Mouse (Mus musculus): ENCODE results near the gene Sf3a2.
A peak's percentile ranks its signal among the peaks of the same experiment; 100 is the strongest.
"Not testable (repeated sequence)": the region's sequence is repeated elsewhere in the genome, so short reads cannot be mapped to it uniquely, and the experiment has no call there.

The Sf3a2 gene

DNA sequence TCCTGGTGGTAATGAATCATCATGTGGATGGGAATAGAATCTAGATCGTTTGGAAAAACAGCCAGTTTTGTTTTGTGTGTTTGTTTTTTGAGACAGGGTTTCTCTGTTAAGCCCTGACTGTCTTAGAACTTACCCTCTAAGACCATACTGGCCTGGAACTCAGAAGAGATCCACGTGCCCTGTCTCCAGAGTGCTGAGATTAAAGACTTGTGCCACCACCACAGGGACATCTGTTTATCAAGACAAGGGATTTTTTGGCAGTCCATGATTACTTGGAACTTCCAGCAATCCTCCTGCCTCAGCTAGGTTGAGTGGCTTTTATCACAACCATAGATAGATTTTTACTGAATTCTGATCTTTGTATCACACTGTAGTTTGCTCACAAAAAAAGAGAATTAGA, 26.8 kb downstream of the Sf3a2 start:
- no peak for DNase-seq (ENCODE audit: low spot score)

DNA sequence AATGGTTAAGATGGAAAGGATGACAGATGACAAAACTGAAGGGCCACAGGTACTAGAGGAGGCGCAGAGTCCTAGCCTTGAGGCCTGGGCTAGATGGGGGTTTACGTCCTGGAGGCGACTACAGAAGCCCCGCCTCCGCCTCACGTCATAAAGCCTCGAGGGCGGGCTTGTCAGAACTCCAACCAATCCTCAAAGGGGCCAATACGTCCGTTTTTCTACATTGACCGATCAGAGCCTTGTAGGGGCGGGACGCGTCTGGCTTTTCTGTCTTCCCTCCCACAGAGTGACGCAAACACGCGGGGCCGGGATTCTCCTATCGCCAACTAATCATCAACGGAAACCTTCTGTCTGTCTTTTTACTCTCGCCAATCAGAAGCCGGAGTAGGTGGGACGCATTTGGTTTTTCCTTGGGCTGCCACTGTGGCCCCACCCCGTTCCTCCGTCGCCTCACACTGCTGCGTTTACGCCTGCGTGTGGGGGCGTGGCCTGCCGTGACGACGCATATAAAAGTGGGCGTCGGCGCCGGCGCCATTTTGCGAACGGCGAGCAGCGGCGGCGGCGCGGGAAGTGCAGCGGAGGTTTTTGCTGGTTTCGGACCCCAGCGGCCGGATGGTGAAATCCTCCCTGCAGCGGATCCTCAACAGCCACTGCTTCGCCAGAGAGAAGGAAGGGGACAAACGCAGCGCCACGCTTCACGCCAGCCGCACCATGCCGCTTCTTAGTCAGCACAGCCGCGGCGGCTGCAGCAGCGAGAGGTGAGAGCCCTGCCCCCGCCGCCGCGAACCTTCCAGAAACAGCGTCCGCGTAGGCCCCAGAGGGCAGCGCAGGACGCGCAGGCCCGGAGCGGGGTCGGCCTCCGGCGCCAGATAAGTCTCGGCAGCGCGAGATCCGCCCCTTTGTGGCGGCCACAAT, 28.4 kb downstream of the Sf3a2 start, which contains the start of gene Oaz1:
TSS of gene Oaz1 (plus strand) at position 506 of the 912 bp plus-strand sequence.
- peak; percentile 98 for DNase-seq (ENCODE audit: low spot score)

DNA sequence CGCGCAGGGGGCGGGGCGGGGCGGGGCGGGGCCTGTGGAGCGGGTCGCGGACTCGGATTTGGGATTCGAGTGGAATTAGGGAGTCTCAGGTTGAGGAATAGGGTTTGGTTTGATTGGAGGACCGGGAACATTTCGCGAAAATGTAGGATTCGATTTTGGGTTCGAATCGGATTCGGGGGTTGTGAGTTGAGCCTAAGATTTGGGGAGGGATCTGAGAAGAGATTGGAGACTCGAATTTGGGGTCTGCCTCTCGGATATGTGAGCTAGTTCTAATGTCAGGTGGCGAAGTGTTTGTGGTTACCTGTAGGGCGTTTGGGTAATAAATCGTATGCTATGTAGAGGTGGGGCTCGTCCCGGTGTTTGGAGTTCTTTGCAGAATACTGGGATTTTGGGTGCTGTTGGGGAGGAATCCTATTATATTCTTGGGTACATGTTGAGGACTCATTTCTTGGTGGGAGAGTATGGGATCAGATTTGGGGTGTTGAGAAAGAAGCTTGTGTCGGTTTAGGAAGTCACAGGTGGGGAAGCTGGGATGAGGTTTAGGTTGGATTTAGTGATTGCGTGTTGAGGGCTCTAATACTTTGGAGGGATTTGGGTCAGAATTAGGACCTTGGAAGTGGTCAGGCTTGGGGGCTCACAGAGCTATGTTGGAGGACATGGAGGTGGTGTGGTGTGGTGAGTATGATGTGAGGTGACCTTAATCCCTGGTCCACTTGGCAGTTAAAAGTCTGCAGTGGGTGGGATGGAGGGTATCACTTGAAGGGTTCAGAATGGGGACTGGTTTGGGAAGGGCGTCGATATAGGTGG, 29.3 kb downstream of the Sf3a2 start:
- DNase-seq (ENCODE audit: low spot score): no peak

DNA sequence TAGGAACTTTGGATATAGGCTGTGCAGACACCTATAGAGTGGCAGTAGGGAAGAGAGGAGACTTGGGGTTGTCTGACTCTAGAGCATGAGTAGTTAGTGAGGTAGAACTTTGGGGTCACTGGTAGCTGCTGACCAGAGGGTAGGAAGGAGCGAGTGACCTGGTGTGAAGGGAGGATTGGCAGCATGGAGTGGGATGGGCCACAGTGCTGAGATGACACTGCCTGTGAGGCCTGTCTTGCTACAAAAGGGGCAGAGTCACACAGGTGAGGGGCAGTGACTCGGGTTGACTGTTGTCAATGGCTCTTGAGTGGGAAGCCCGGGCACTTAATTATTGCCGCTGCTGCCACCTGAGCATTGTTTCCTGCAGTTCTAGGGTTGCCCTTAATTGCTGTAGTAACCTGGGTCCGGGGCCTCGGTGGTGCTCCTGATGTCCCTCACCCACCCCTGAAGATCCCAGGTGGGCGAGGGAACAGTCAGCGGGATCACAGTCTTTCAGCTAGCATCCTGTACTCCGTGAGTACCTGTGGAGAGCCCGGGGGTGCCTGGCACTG, 29.9 kb downstream of the Sf3a2 start:
- DNase-seq (ENCODE audit: low spot score): no peak

DNA sequence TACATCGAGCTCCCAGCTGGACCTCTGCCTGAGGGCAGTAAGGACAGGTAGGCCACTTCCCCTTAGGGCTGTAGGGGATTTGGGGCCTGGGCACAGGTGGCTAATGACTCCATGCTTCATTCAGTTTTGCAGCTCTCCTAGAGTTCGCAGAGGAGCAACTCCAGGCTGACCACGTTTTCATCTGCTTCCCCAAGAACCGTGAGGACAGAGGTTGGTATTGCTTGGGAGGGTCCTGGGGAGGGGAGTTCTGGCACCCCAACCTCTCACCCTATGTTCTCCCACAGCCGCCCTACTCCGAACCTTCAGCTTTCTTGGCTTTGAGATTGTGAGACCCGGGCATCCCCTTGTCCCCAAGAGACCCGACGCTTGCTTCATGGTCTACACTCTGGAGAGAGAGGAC, 30.6 kb downstream of the Sf3a2 start:
- not testable (repeated sequence) for DNase-seq (ENCODE audit: low spot score)

DNA sequence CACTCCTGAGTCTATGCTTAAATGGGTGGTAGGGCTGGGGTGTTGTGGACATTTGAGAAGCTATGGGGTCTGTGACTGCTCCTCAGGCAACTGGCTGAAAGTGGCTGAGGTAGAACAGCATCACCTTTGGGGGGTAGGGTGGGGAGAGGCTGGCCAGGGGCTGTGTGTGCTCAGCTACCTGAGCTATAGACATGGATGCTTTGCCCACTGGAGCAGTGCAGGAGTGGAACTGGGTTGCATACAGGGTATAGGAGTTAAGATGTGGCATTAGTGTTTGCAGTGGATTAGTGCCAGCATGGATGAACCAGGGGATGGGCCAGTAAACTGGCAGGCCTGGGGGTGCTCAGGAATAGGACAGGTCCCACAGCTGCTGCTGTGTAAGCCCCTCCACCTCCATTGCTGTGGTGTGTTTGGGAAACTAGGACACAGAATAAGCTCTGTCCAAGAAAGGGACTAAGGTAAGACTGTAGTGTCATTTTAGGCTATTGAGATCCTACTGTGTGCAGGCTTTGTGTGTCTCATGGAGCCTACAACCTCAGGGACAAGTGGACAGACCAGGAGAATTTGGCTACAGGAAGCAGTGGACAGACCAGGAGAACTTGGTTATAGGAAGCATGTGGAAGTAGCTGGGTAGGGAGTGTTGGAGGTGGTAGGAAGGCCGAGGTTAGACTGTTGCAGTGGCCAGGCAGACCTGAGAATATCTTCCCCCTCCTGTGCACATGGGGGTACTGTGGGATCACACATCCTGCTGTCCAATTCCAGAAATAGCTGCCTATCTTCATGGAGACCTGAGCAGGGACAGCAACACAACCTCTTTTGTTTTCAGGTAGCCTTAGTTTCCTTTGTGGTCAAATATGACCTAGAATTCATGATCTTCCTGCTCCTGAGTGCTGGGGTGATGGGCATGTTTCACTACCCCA, 31.6 kb downstream of the Sf3a2 start:
- DNase-seq (ENCODE audit: low spot score): no peak

DNA sequence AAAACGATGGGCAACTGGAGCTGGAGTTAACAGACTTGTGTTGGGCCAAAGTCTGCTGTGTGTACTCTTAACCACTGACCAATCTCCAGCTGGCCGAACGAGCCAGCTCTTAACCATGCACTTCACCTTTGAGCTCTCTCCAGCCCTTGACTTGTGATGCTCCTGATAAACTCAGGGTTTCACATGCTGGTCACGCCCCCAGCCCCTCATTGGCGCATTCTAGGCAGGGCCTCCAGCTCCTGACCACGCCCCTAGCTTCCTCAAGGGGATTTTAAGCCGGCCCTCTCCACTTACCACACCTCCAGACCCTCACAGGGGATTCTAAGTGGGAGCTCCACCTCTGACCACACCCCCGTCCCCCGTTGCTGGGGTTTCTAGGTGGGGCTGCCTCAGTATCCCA, 33.1 kb downstream of the Sf3a2 start:
- peak; percentile 60 for DNase-seq (ENCODE audit: low spot score)

DNA sequence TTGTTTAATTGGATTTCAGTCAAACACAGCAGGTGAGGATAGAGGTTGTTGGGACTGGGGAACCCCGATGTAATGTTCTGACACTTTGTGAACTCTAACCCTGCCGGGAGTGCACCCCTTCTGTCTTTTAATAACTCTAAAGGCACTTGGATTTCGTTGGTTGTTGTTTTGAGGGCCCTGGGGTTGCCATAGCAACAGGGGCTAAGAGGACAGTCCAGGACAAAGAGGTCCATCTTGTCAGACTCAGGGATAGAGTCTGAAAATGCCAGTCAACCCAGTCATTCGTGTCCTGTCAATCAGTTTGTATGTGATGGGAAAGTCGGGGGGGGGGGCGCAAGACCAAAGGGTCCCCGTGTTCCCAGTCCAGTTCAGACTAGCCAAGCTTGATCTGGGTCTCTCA, 34.8 kb downstream of the Sf3a2 start:
- DNase-seq (ENCODE audit: low spot score): no peak

DNA sequence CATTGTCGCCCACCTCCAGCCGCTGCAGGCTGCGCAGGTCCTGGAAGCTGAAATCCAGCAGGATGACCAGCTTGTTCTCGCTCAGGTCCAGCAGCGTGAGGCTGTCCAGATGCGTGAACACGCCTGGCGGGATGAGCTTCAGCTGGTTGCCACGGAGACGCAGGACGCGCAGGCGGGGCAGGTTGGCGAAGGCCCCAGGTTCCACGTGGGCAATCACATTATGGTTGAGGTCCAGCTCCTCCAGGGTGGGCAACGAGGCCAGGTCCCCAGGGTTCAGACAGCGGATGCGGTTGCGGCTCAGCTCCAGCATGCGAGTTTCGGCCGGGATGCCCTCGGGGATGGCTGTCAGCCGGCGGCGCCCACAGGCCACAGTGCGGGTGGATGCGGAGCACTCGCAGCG, 37.6 kb downstream of the Sf3a2 start:
- no peak for DNase-seq (ENCODE audit: low spot score)

DNA sequence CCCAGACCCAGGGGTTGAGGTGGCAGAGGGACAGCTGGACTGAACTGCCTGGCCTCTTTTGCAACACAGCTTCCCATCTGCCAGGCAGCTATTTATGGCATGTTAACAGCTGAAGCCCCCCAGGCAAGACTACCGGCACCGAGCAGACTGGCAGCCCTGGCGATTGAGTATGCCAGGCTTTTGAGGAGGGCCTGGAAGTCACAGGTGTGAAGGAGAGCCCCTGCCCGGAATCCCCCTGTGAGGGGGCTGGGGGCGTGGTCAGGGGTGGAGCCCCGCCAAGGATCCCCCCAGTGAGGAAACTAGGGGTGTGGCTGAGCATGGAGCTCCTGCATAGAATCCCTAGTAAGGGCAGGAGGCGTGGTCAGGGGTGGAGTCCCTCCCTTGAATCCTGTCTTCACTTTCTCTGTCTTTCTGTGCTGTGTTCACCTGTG, 39.0 kb downstream of the Sf3a2 start:
- DNase-seq (ENCODE audit: low spot score): no peak

DNA sequence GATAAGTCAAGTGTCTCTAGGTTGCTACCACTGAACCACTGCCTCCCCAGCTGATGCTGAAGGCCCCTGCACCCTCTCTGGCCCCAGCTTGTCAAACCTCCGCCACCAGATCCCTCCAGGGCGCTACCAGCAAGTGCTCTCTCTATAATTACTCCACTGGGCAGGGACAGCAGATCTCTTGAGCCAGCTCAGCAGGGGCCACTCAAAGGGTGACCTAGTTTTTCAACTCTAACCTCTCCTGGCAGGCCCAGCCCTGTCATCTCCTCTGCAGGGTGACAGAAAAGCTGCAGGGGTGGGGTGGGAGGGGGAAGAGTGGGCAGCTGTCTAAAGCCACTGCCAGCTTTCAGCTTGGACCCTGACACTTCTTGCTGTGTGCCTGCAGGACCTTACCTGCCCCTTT, 39.8 kb downstream of the Sf3a2 start:
- no peak for DNase-seq (ENCODE audit: low spot score)

DNA sequence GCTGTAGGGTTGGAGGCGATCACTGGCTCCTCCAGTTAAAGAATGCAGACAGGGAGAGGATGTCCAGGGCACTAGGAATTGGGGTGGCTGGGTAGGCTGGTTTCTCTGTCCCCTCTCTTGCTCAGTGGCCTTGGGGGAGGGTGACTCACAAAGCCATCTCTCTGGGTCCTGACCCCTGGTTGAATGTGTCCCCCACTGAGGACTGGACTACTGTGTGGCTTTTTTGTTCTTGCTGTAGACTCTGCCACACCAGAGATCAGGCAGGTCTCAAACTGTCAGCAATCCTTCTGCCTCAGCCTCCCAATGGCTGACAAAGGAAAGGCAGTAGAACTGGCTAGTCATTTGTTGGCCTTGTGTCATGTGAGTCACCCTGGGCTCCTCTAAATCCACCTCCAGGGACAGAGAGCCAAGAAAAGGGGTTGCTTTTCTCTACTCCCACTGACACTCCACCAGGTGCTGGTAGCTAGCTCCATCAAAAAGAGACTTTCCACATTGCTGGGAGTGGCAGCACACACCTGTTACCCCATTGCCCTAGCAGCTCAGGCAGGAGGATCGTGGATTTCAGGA, 40.4 kb downstream of the Sf3a2 start:
- no peak for DNase-seq (ENCODE audit: low spot score)

DNA sequence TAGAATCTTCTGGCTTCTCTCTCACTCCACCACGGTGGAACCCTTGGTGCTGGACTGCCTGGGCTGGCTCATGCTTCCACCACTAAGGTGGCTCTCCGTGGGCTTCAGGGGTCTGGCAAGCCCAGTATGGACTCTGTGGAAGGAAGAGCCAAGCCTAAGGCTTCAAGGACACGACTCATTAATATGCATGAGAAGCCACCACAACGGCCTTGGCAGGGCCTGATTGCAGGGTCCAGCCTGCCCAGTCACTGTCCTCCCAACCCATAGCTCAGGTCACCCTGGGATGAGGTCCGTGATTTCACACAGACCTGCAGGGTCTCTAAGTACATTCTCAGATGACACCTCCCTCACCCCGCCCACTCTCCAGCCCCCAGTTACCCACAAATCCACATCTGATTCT, 41.9 kb downstream of the Sf3a2 start:
- DNase-seq (ENCODE audit: low spot score): no peak

DNA sequence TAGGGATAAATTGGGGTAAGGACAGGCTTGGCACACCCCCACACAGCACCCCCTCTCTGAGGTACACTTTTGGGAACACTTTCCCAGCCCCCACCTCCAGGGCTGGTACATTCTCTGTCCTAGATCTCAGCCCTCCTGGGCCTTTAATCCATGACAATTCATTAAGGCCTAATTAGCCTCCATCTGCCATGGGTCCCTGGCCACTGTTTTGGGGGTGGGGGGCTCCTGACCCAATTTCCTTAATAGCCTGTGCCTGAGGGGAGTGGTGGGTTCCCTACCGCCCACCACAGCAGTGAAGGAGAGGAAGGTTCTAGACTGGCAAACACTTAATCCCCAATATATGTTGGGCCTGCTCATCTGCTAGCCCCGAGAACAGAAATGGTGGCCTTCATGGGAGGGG, 43.7 kb downstream of the Sf3a2 start:
- DNase-seq (ENCODE audit: low spot score): no peak

DNA sequence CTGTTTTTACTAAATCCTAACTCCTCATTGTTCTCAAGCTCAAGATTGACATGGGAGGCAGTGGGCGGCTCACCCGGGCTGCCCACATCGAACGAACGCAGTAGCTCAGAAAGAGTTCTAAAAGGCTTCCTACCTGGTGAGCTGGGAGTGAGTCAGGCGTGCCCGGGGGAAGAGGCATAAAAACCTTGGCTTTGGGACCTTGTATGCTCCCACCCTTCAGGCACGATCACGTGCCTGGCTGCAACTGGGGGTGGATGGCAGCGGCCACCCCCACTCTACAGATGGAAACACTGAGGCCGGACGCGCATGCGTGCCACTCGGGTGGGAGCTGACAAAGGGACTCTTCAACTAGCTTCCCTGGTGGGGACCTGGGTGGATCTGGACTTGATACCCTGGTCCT, 44.3 kb downstream of the Sf3a2 start:
- DNase-seq (ENCODE audit: low spot score): no peak

DNA sequence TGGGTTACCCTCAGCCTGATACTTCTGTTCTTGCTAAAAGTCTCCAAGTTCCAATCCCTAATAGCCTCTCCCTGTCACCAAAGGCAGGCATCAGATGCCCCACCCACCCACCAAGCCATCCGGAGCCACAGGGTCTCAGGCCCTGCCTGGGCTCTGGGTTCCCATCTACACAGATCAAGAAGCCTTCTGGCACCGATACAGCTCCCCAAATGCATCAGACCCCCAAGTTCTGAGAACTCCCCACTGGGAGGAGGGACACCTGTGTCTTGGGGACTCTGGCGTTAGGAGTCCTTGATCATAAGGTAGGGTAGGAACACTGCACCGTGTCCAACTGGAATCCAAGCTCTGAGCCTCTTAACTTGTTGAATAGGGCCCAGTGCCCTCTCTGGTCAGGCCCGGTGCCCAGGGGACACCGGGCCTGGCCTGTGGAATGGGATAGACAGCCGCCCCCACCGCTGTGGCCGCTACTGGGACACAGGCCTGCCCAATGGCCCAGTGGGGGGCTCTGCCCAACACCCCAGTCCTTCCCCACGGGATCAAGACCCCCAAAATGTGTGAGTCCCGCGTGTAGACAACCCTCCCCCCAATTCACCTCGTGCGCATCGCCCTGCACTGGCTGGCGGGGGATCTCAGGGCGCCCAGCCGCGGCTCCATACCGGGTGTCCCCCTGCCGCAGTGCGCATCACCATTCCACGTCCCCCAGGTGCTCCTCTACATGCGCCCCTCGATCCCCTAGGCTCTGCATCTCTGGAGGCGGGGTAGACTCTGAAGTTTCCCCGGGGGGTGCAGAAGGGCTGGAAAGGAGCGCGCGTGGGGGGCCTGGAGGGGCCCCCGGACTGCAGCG, 45.3 kb downstream of the Sf3a2 start:
- DNase-seq (ENCODE audit: low spot score): no peak

DNA sequence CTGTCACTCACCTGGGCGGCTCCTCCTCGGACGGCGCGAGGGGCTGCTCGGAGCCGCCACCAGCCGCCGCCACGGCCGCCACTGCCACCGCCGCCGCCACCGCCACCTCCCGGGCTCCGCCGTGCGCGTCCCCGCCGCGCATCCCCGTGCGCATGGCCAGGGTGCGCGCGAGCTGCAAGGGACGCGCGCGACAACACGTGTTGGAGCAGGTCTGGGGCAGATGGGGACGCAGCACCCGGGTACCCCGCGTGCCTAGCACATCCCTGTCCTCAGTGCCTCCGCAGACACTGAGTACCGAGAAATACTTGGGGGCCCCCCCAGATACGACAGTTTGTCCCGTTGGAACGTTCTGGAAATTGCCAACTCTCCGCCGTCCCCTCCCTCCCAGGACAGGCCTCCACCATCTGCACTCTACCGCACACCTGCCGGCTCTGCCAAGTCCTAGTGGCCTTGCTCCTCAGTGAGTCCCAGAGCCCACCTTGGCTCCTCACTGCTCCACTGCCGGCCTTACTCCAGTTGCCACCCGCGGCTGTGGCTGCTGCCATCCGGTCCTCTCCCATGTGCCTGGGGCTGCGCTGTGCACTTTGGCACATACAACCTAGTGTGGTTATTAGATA, 46.0 kb downstream of the Sf3a2 start, which contains the start of gene Lingo3:
TSS of gene Lingo3 (minus strand) at position 109 of the 617 bp plus-strand sequence.
- DNase-seq (ENCODE audit: low spot score): no peak

DNA sequence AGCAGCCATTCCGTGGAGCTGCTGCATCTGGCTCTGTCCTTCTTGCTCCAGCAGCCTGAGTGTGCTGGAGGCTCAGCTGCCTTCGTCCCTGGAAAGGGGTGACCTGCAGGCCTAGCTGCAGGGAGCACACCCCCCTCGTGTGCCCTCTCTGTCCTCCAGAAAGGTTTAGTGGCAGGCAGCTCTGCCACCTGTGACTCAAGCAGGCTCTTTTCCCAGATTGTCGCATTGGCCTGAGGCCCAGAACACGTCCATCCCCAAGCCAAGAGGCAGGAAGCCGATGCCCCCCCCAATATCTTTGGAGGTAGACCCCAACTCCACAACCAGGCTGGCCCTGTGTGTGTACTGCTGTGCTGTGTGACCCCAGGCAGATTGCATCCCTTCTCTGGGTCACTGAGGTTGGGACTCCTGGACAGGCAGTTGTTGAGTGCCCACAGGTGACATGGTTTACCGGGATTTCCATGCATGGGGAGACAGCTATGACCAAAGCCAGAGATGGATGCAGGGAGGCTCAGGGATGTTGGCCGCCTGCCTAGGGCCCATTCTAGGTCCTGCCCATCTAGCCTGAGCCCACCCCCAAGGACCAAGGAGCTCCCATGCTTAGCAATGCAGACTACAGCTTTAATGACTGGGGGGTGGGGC, 47.2 kb downstream of the Sf3a2 start:
- DNase-seq (ENCODE audit: low spot score): no peak

DNA sequence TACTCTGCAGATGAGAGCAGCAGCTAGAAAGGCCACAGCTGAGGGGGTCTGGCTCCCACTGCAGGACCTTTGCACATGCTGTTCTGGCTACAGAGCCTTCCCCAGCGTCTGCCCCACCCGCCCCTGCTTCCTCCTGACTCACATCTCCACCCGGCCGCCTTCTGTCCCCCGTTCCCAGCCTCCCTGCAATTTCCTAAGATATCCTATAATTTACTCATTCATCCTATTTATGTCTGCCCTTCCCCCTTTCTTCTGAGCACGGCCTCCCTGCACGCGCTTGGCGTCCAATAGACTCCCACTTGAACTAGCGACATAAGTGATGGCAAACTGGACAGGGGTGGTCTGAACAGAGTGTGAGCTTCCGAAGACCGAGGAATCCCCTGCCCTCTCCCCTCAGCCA, 47.7 kb downstream of the Sf3a2 start:
- DNase-seq (ENCODE audit: low spot score): no peak

Measured in urinary bladder, postnatal 14 days (tissue).